Mouse (Mus musculus) embryonic stem cell, embryonic (primary cell): Measurements from ENCODE around the gene Ccdc34.

Experiments
- CTCF ChIA-PET, 4 experiments: fragments of 300-600 bp in 2 of 4; fragments of 350-600 bp in 2 of 4; sonication (Branson Sonifier 250); formaldehyde crosslinking; loops; one replicate each; lab custom pipeline; 2022; ENCODE audit warnings: inconsistent platforms in 2 of 4; lab: Charles Lee
- POLR2A ChIA-PET, 4 experiments: fragments of 300-600 bp in 2 of 4; fragments of 350-600 bp in 2 of 4; sonication (Branson Sonifier 250); formaldehyde crosslinking; loops; one replicate each; lab custom pipeline; 2022; ENCODE audit warnings: antibody characterized with exemption in 4 of 4, inconsistent platforms in 1 of 4; lab: Charles Lee

Ccdc34 gene

GRCm38 (mm10) chr2:110036665-110037064, 19.0 kb downstream of the Ccdc34 start:
- CTCF ChIA-PET, result no interaction called here
- POLR2A ChIA-PET, result interaction anchor here in 2 of 4 experiments (0.6 to 1.0 kb wide), 2 partner anchors 14 to 19 kb away, joined by 3 read pairs; partner anchors contain the start of gene Ccdc34 (in 1 of the 2)

GRCm38 (mm10) chr2:110037221-110037620, 19.6 kb downstream of the Ccdc34 start:
- ChIA-PET CTCF (no interaction called here), POLR2A (no interaction called here)

GRCm38 (mm10) chr2:110038341-110038740, 20.7 kb downstream of the Ccdc34 start:
- ChIA-PET POLR2A (no interaction called here), CTCF (no interaction called here)

GRCm38 (mm10) chr2:110042861-110043760, 25.5 kb downstream of the Ccdc34 start:
- ChIA-PET POLR2A (interaction anchor here in 1 of 4 experiments (0.7 to 1.2 kb wide), 2 partner anchors 70 to 76 kb away, joined by 3 read pairs; no protein-coding TSS in a partner anchor), CTCF (no interaction called here)

- ChIA-PET CTCF (no interaction called here), POLR2A (interaction anchor here in 1 of 4 experiments (1.3 kb wide), 1 partner anchor 141 kb away, joined by 3 read pairs; the partner anchor contains the start of gene Lgr4)
Measured at GRCm38 (mm10) chr2:110058424-110058823, 40.8 kb downstream of the Ccdc34 start.

- ChIA-PET CTCF (interaction anchor here in 2 of 4 experiments (0.5 to 1.5 kb wide), 2 partner anchors 142 to 162 kb away, joined by 5 to 6 read pairs; no protein-coding TSS in a partner anchor), POLR2A (interaction anchor here in 1 of 4 experiments (1.2 kb wide), 1 partner anchor 17 kb away, joined by 3 read pairs; no protein-coding TSS in a partner anchor)
Measured at GRCm38 (mm10) chr2:110063131-110063530, 45.5 kb downstream of the Ccdc34 start.

GRCm38 (mm10) chr2:110068916-110069315, 51.3 kb downstream of the Ccdc34 start:
- ChIA-PET CTCF (no interaction called here), POLR2A (interaction anchor here in 1 of 4 experiments (1.2 kb wide), 1 partner anchor 14 kb away, joined by 3 read pairs; no protein-coding TSS in a partner anchor)

GRCm38 (mm10) chr2:110073023-110073422, 55.4 kb downstream of the Ccdc34 start:
- ChIA-PET POLR2A (no interaction called here), CTCF (no interaction called here)

GRCm38 (mm10) chr2:110074646-110075452, 57.2 kb downstream of the Ccdc34 start:
- ChIA-PET CTCF (interaction anchor here in 1 of 4 experiments (1.4 kb wide), 1 partner anchor 171 kb away, joined by 4 read pairs; no protein-coding TSS in a partner anchor), POLR2A (interaction anchor here in 1 of 4 experiments (1.2 kb wide), 1 partner anchor 388 kb away, joined by 3 read pairs; no protein-coding TSS in a partner anchor)

- CTCF ChIA-PET, result no interaction called here
- POLR2A ChIA-PET, result no interaction called here
Measured at GRCm38 (mm10) chr2:110077240-110077639, 59.6 kb downstream of the Ccdc34 start.

- ChIA-PET CTCF (no interaction called here), POLR2A (no interaction called here)
Measured at GRCm38 (mm10) chr2:110077655-110078054, 60.0 kb downstream of the Ccdc34 start.

- ChIA-PET CTCF (no interaction called here), POLR2A (no interaction called here)
Measured at GRCm38 (mm10) chr2:110080532-110080931, 62.9 kb downstream of the Ccdc34 start.

- POLR2A ChIA-PET, result interaction anchor here in 1 of 4 experiments (1.2 kb wide), 1 partner anchor 15 kb away, joined by 3 read pairs; no protein-coding TSS in a partner anchor
Measured at GRCm38 (mm10) chr2:110082975-110083374, 65.4 kb downstream of the Ccdc34 start.

GRCm38 (mm10) chr2:110085701-110086143, 68.1 kb downstream of the Ccdc34 start:
- ChIA-PET POLR2A (no interaction called here), CTCF (interaction anchor here in 1 of 4 experiments (0.6 kb wide), 1 partner anchor 121 kb away, joined by 7 read pairs; no protein-coding TSS in a partner anchor)

More at GRCm38 (mm10) chr2:110082975-110083374, 65.4 kb downstream of the Ccdc34 start:
- CTCF ChIA-PET, result no interaction called here

- ChIA-PET CTCF (interaction anchor here in 1 of 4 experiments (0.5 kb wide), 1 partner anchor 101 kb away, joined by 3 read pairs; no protein-coding TSS in a partner anchor), POLR2A (no interaction called here)
Measured at GRCm38 (mm10) chr2:110114133-110114532, 96.5 kb downstream of the Ccdc34 start.

- ChIA-PET POLR2A (interaction anchor here in 1 of 4 experiments (1.1 kb wide), 1 partner anchor 212 kb away, joined by 3 read pairs; no protein-coding TSS in a partner anchor), CTCF (no interaction called here)
Measured at GRCm38 (mm10) chr2:110129396-110129795, 111.8 kb downstream of the Ccdc34 start.

- ChIA-PET POLR2A (no interaction called here), CTCF (no interaction called here)
Measured at GRCm38 (mm10) chr2:110131573-110131972, 114.0 kb downstream of the Ccdc34 start.

- CTCF ChIA-PET, result interaction anchor here in 1 of 4 experiments (0.6 kb wide), 1 partner anchor 150 kb away, joined by 3 read pairs; no protein-coding TSS in a partner anchor
- POLR2A ChIA-PET, result interaction anchor here in 1 of 4 experiments (0.7 kb wide), 1 partner anchor 9 kb away, joined by 3 read pairs; no protein-coding TSS in a partner anchor
Measured at GRCm38 (mm10) chr2:110133356-110134115, 115.9 kb downstream of the Ccdc34 start.
